Mouse (Mus musculus) left cerebral cortex, adult 9 months (tissue): ENCODE measurements around the gene Pou4f1.

Source experiments
- DNase-seq, 2 experiments: peaks; one replicate each; pipeline ENCODE4 v3.0.0; 2022; ENCODE audit warnings: low spot score in 2 of 2

Gene Pou4f1

DNA sequence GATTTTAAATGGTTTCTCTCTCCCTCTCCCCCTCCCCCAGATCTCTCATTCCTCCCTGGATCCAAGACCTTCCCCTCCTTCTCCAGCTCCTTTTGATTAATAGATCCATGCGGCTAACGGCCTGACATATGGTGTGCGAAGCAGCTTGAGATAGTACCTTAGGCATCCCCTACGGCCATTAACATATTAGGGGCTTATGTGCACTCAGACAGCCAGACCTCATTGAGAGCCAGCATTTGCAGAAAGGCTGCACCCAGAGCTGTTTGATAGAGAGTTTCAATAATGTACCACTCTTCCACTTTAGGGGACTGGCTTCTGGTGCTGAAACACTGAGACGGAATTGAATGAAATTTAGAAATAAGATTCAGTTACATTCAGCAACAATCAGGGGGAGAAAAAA is 10.8 kb downstream of the Pou4f1 start:
- DNase-seq, result no peak

DNA sequence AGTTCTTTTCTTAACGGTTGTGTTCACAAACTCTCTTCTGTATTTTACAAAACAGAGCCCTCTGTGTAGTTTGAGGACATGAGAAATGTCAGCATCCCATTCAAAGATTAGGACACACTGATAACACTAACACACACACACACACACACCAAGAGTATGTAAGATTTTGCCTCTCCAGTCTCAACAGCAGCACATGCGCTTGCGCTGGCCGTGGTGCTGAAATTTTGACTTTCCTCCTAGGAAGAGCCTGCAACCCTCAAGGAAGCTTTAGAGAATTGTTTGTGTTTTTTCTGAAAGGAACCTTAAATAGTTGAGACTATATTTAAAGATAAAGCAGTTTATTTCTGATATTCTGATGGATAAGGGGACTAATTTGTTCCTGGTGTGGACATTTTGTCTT is 14.0 kb downstream of the Pou4f1 start:
- DNase-seq, result no peak

DNA sequence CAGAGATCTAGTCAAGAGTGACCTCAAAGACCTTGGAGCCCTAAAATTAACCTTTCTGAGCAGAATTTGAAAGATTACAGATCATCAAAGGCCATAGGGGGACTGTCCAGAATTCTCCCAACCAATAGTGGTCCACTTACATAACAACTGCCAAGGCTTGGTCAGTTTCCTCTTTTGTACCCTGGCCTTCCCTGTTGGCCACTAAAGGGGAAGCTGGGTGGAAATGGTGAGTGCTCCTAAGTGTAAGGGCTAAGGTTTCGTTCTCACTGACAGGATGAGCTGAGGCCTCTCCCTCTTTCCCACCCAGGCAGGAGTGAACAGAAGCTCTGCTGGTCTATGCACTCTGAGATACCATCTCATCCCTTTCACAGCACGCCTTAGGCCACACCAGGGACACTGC is 33.5 kb downstream of the Pou4f1 start:
- DNase-seq, result no peak

DNA sequence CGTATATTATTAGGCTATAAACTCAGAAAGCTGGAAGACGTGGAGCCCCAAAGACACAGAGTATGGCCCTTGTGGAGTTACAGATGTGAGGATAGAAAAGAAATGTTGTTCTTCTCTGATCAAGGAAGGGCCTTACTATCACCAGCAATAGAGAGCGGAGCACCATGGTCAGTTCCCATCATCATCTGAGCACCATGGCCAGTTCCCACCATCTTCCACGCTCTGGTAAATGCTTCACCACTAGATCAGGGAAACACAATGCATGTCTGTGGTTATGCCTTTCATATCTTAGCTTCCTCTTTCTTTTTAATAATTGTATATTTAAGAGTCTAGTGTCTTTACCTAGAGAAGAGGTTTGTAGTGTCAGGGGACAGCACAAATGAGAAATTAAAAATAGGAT is 37.0 kb downstream of the Pou4f1 start:
- no peak for DNase-seq

DNA sequence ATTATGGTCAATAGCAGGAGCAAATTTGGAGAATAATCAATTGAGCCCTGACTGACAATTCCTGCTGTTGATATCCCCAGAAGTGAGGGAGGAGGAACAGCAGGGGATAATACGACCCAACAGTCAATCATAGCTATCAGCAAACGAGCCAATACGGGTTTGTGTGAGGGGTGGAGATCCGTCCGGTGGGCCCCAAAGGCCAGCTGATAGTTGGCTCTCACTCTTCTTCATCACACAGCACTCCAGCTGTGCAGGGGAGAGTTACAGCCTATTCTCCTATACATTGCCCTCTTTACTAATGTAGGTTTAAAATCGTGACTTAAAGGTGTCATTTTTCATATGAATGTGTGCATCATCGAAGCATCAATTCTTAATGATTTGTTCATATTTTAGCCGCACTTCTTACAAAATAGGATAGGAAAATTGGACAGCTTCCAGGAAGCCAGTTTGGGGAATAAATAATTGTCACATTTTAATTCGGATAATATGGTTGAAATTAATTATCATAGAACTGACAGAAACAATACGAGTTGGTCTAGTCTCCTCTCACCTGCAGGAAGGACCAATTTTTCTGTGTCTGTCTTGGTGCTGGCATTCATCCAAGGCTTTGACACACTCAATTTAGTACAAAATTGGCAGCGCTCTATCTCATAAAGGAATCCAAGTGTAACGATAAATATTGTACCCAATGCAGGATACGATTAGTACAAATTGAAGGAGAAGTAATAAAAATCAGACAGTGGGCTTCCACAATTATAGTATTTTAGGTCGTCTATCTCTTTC is 43.9 kb downstream of the Pou4f1 start:
- DNase-seq, result no peak
